Mouse (Mus musculus) embryonic facial prominence, embryonic 14.5 days (tissue): ENCODE data around the gene Scaf4. TPM values are rescaled to one million over a fixed set of nuclear protein-coding genes. Genes with fewer than 3 reads are reported as not detected.

Experiments
- ATAC-seq: fragments of 200-750 bp; cut with Nextera tagmentation; 2 replicates; pipeline ENCODE4 v1.8.0; 2017; ENCODE audit warnings: low read depth, moderate number of reproducible peaks, moderate TSS enrichment
- DNase-seq: peaks from one replicate; pipeline ENCODE4 v3.0.0-alpha.2; 2015; ENCODE audit warnings: low spot score
- H3K27ac ChIP-seq: fragments of 300-500 bp; sonication (generic); replicated peaks from 2 replicates; pipeline ENCODE4 v1.5.1; 2014; ENCODE audit warnings: low read depth, mild to moderate bottlenecking, low read length, moderate library complexity
- H3K27me3 ChIP-seq: fragments of 300-500 bp; sonication (generic); replicated peaks from 2 replicates; pipeline ENCODE4 v1.6.1; 2014; ENCODE audit warnings: low read length; ENCODE audit not compliant: control insufficient read depth, insufficient read depth
- H3K36me3 ChIP-seq: fragments of 300-500 bp; sonication (generic); 2 replicates; pipeline ENCODE4 v1.6.1; 2014; ENCODE audit warnings: low read length, mixed read lengths; ENCODE audit not compliant: control insufficient read depth, insufficient read depth
- H3K4me1 ChIP-seq: fragments of 300-500 bp; sonication (generic); 2 replicates; pipeline ENCODE4 v1.6.1; 2014; ENCODE audit warnings: antibody characterized with exemption, low read length; ENCODE audit not compliant: control insufficient read depth, insufficient read depth
- H3K4me2 ChIP-seq: fragments of 300-500 bp; sonication (generic); 2 replicates; pipeline ENCODE4 v1.6.1; 2014; ENCODE audit warnings: low read depth, mild to moderate bottlenecking, low read length, moderate library complexity, mixed read lengths
- H3K4me3 ChIP-seq: fragments of 300-500 bp; sonication (generic); 2 replicates; pipeline ENCODE4 v1.5.1; 2014; ENCODE audit warnings: low read depth, mild to moderate bottlenecking, low read length
- H3K9ac ChIP-seq: fragments of 300-500 bp; sonication (generic); 2 replicates; pipeline ENCODE4 v1.6.1; 2014; ENCODE audit warnings: low read depth, mild to moderate bottlenecking, low read length, moderate library complexity, mixed read lengths
- H3K9me3 ChIP-seq: fragments of 300-500 bp; sonication (generic); 2 replicates; pipeline ENCODE4 v1.6.1; 2016; ENCODE audit warnings: low read length; ENCODE audit not compliant: control insufficient read depth
- WGBS: fragments of 180-500 bp; shearing (Covaris S2); extraction: QIAGEN DNeasy Blood & Tissue Kit; methylation state at CpG from one replicate; pipeline ENCODE4 v1.1.7; 2014; 5-methylcytosine and 5-hydroxymethylcytosine counted together
- polyA plus RNA-seq: library from polyadenylated mRNA; unstranded; fragments of >200 nt; fragmentation: Nextera tagmentation; extraction: Ambion mirVana; gene quantifications from 2 replicates; pipeline ENCODE4 v1.2.1, GENCODE M21; 2014

Scaf4 gene
- polyA plus RNA-seq, 1 experiment from 2014 or later: 23.6 TPM

- no peak for ATAC-seq
- H3K4me1 ChIP-seq: no peaks in the 10 kb centered on the region
These were observed 15.3 kb upstream of the Scaf4 start for GRCm38 (mm10) chr16:90299591-90299990.

GRCm38 (mm10) chr16:90298426-90299300 is 14.4 kb upstream of the Scaf4 start:
- H3K4me3 ChIP-seq: no peak overlapping the region
- no peaks in the 10 kb centered on the region for H3K4me1 ChIP-seq
- no peaks in the 10 kb centered on the region for H3K36me3 ChIP-seq
- 14% methylated on average over 21 of the region's 21 CpGs for WGBS
- ATAC-seq (no peak), DNase-seq (peak; percentile 22)
- 0 out of 2 replicates have a peak, but pooled peaks cover 5% of the 10 kb centered on the region for H3K27me3 ChIP-seq
- H3K4me2 ChIP-seq: peak overlapping the region; percentile 29
- no peak overlapping the region for H3K27ac ChIP-seq
- H3K9ac ChIP-seq: 0 out of 2 replicates have a peak overlapping the region, but pooled peaks have one; percentile 1
- H3K9me3 ChIP-seq: no peaks in the 10 kb centered on the region

More at GRCm38 (mm10) chr16:90299591-90299990, 15.3 kb upstream of the Scaf4 start:
- Histone ChIP-seq H3K36me3 (no peaks in the 10 kb centered on the region), H3K9me3 (no peaks in the 10 kb centered on the region), H3K27ac (no peak overlapping the region), H3K9ac (no peak overlapping the region), H3K4me2 (no peak overlapping the region), H3K4me3 (no peak overlapping the region), H3K27me3 (0 out of 2 replicates have a peak, but pooled peaks cover 5% of the 10 kb centered on the region)
- no peak for DNase-seq

- Histone ChIP-seq H3K27ac (no peak overlapping the region), H3K9ac (0 out of 2 replicates have a peak overlapping the region, but pooled peaks have one; percentile 1), H3K4me1 (no peaks in the 10 kb centered on the region), H3K4me2 (peak overlapping the region; percentile 29), H3K27me3 (0 out of 2 replicates have a peak, but pooled peaks cover 5% of the 10 kb centered on the region), H3K4me3 (no peak overlapping the region), H3K36me3 (no peaks in the 10 kb centered on the region), H3K9me3 (no peaks in the 10 kb centered on the region)
- ATAC-seq: no peak
- 27% methylated on average over 21 of the region's 22 CpGs for WGBS
- DNase-seq: peak; percentile 12
These were observed 13.4 kb upstream of the Scaf4 start for GRCm38 (mm10) chr16:90297479-90298425.

DNA sequence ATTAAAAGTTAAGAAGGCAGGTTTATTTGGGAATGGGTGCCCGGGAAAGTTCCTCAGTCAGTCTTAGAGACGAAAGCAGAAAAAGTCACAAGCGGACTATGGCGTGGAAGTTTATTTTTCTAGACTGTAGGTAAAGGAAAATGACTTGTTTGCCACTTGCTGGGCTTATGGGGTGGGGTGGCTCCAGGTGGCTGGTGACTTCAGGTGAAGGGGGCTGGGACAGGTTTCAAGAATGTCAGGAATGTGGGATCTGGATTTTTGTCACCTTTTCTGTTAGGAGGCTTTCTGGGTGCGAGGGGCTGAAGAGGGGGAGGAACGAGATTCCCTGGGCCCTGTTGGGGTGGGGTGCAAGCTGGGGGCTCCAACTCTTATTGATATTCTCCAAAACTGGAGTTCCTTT is 7.4 kb upstream of the Scaf4 start:
- no peaks in the 10 kb centered on the region for H3K27me3 ChIP-seq
- H3K4me3 ChIP-seq: no peak overlapping the region
- no peaks in the 10 kb centered on the region for H3K36me3 ChIP-seq
- 49% methylated on average over 6 of the region's 6 CpGs for WGBS
- no peak for DNase-seq
- no peaks in the 10 kb centered on the region for H3K4me1 ChIP-seq
- no peaks in the 10 kb centered on the region for H3K9me3 ChIP-seq
- H3K4me2 ChIP-seq: no peak overlapping the region
- H3K9ac ChIP-seq: no peak overlapping the region
- no peak for ATAC-seq
- H3K27ac ChIP-seq: no peak overlapping the region

DNA sequence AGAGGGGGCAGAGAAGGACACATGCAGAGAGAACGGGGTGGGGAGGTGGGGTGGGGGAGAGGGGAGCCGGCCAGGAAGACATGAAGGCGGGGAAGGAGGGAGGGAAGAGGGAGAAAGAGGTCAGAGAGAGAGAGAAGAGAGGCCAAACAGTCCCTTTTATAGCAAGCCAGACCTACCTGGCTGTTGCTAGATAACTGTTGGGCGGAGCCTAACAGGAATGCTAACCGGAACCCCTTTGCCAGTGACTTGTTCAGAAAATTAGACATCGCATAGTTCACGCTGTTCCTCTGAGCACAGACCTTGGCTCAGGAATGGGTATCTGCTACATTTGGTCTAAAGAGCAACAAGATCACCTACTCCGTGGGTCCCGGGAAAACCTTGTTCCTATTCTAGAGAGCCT is 6.7 kb upstream of the Scaf4 start:
- Histone ChIP-seq H3K9me3 (no peaks in the 10 kb centered on the region), H3K27ac (no peak overlapping the region), H3K4me1 (no peaks in the 10 kb centered on the region), H3K4me2 (no peak overlapping the region), H3K27me3 (no peaks in the 10 kb centered on the region), H3K36me3 (no peaks in the 10 kb centered on the region), H3K4me3 (no peak overlapping the region), H3K9ac (no peak overlapping the region)
- ATAC-seq (no peak), DNase-seq (no peak)
- WGBS: 55% methylated on average over 9 of the region's 9 CpGs

DNA sequence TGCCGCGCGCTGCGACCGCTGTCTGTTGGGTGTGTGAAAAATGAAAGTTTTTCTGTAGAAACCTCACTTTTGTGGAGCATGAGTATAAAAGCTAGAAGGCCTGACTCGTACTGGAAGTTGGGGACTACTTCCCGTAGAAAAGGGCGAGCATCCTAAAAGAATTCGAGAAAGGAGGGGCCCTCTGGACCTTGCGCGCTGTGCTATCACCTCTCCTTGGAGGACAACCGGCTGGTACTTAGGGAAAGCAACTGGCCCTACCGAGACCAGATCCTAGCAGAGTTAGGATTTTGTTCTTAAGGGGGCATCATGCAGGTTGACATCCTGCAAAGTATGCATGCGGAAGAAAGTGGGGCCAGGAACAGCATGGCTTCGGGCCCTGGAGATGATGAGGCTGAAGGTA is 613 bp upstream of the Scaf4 start:
- H3K4me1 ChIP-seq: peaks cover 24% of the 10 kb centered on the region
- WGBS: 6% methylated on average over 15 of the region's 15 CpGs
- peak overlapping the region; percentile 100 for H3K4me3 ChIP-seq
- H3K9ac ChIP-seq: peak overlapping the region; percentile 97
- H3K4me2 ChIP-seq: peak overlapping the region; percentile 86
- ATAC-seq: no peak
- no peaks in the 10 kb centered on the region for H3K27me3 ChIP-seq
- peak overlapping the region; percentile 76 for H3K27ac ChIP-seq
- H3K9me3 ChIP-seq: no peaks in the 10 kb centered on the region
- no peaks in the 10 kb centered on the region for H3K36me3 ChIP-seq
- no peak for DNase-seq

DNA sequence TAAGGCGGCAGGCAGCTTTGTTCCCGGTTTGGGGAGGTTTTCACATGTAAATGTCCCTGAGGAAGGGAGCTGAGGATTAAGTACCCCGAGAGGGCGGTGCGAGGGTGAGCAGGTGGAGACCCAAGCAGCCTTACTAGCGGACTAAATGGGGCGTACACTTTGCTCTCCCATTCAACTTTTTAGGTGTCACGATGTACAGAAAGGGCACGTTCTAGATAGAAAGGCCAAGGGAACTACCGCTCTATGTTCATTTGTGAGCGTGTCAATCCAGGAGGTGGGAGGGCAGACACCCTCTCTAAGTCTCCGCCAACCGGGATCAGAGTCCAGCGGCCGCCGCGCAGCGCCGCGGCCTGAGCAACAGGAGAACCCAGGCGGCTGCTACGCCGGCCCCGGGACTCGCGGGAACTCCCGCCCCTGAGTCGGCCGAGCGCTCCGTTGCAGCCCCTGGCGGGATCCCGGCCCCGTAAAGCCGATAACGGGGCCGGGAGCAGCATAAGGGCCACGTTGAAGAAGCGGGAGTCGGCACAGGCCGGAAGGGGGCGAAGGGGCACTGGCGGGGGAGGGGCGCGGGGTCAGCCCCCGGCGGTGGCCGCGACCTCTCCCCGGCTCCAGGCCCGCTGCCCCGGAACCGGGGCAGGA is 918 bp downstream of the Scaf4 start:
- H3K4me2 ChIP-seq: peak overlapping the region; percentile 86
- ATAC-seq (no peak; the same call in 1 of the 2 replicates), DNase-seq (peak; percentile 29)
- H3K9me3 ChIP-seq: no peaks in the 10 kb centered on the region
- peak overlapping the region; percentile 100 for H3K4me3 ChIP-seq
- H3K27me3 ChIP-seq: no peaks in the 10 kb centered on the region
- no peaks in the 10 kb centered on the region for H3K36me3 ChIP-seq
- peak overlapping the region; percentile 97 for H3K9ac ChIP-seq
- WGBS: under 1% methylated on average over 28 of the region's 53 CpGs
- H3K27ac ChIP-seq: peak overlapping the region; percentile 93
- H3K4me1 ChIP-seq: peaks cover 25% of the 10 kb centered on the region
